Mouse (Mus musculus): ENCODE measurements around the gene Ints13.

- TF ChIP-seq CTCF (IDR thresholded peaks at IDR 0.05; ENCODE audit: extremely low read depth, insufficient read depth, low read length) (no peak), POLR2A (IDR thresholded peaks at IDR 0.05; ENCODE audit: extremely low read depth, insufficient read depth, low read length) (no peak)
Observed at GRCm38 (mm10) chr6:146535501-146535900, 42.1 kb downstream of the Ints13 start.

Measured in cortical plate, adult 2 months (tissue).